Mouse (Mus musculus) monocyte, adult 5-6 weeks (primary cell): ENCODE data around the gene Maml1. TPM values are rescaled to one million over a fixed set of nuclear protein-coding genes. Genes with fewer than 3 reads are reported as not detected.

Experiments used
- ATAC-seq: fragments of 153-309, 156-312 bp; replicated peaks from 2 replicates; pipeline ENCODE4 v1.8.0; 2017; ENCODE audit warnings: mild to moderate bottlenecking; ENCODE audit not compliant: low TSS enrichment, insufficient number of reproducible peaks, severe bottlenecking, poor library complexity, low FRiP score
- total RNA-seq: library from RNA; stranded (forward); fragments of 200-1000, 200-491, 200-594 nt; gene quantifications from 3 replicates; pipeline ENCODE4 v1.2.3, GENCODE M21; 2017

The Maml1 gene
- total RNA-seq, 1 experiment from 2014 or later, result 13.2 TPM

- peak; percentile 81 for ATAC-seq
Measured at GRCm38 (mm10) chr11:50210101-50210504, 82.0 kb downstream of the Maml1 start.

DNA sequence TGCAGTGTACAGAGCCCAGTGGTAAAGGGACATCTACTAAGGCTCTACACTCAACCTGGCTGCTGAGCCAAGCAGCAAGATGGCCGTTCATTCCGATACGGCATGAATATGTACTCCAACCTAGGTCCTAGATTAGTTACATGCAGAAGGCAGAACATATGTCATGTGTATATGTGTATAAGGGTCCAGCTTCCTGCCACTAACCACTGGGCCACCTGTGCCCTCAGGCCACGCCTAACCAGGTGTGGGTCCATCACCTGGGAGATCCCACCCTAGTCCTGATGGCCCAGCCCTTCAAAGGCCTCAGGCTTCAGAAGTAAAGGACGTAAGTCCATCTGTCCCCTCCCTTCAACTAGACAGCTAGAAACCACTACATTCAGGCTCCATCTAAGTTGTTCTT, 84.1 kb downstream of the Maml1 start:
- no peak for ATAC-seq

DNA sequence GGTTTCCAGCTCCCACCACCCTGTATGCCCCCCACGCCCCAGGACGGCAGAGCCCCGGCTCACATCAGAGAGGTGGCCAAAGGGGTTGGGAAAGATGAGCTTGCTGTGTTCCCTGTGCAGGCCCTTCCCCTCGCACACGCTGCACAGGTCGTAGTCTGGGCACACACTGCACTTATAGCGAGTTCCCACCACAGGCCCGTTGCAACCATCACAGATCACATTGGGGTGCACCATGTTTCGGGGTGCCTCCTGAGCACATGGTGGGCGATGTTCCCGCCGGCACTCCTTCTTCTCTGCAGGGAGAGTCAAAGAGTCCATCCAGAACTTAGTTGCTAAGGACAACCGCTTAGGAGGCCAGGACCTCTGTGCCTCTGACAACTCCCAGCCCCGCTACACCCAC, 84.8 kb downstream of the Maml1 start:
- ATAC-seq, result no peak

DNA sequence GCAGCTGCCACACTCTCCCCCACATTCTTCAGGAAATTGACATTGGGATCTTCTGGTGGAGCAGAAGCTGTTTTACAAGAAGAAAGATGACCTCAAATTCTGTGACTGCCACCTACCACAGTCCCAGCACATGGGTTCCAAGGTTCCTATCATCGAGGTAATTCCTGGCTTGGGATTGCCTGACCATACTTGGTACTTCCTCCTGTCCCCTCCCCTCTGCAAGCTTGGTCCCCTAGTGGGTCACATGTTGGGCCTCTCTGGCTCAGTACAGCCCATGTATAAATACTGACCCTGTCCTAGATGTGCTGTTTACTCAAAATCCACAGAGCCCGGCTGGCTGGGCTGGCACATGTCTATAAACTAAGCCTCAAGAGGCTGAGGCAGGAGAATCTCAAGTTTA, 86.1 kb downstream of the Maml1 start:
- no peak for ATAC-seq

Other genes starting within 250 kb of the Maml1 start
- gene Tbc1d9b, start 160.9 kb downstream of the Maml1 start, total RNA-seq, result 34.9 to 89.4 TPM (median 86.4 TPM) in 3 replicates
- 2.0 to 4.1 TPM (median 3.3 TPM) in 3 replicates for gene Mrnip, start 117.9 kb downstream of the Maml1 start, total RNA-seq
- gene Sqstm1, start 81.5 kb downstream of the Maml1 start, total RNA-seq, result 878 to 1,339 TPM (median 1,041 TPM) in 3 replicates
- 4.9 to 20.2 TPM (median 13.9 TPM) in 3 replicates for gene Mgat4b, start 81.4 kb downstream of the Maml1 start, total RNA-seq
- gene Ltc4s, start 53.7 kb downstream of the Maml1 start, total RNA-seq, result not detected in 3 replicates
- gene Canx, start 33.4 kb upstream of the Maml1 start, total RNA-seq, result 473 to 555 TPM (median 517 TPM) in 3 replicates
- not detected in 3 replicates for gene Cby3, start 62.2 kb upstream of the Maml1 start, total RNA-seq
- gene Hnrnph1, start 84.7 kb upstream of the Maml1 start, total RNA-seq, result 1,029 to 1,291 TPM (median 1,161 TPM) in 3 replicates
- 47.8 to 49.7 TPM (median 48.4 TPM) in 3 replicates for gene Rufy1, start 138.8 kb upstream of the Maml1 start, total RNA-seq